Mouse (Mus musculus) liver, adult 2 months (tissue): ENCODE results near the gene Hnrnph3.

ENCODE experiments used
- CTCF ChIP-seq: fragments of 200-500 bp; IDR thresholded peaks from 2 replicates; pipeline ENCODE4 v1.5.1; 2011; ENCODE audit warnings: low read depth, low read length, control low read depth
- POLR2A ChIP-seq: fragments of 200-500 bp; IDR thresholded peaks from 2 replicates; pipeline ENCODE4 v1.6.1; 2011; ENCODE audit warnings: low read length, control low read depth; ENCODE audit not compliant: insufficient read depth; ENCODE audit errors: extremely low read depth

GRCm38 (mm10) chr10:63039867-63040628, 16.0 kb upstream of the Hnrnph3 start:
- TF ChIP-seq CTCF (no peak), POLR2A (no peak)
